Mouse (Mus musculus) liver, postnatal 0 days (tissue): Measurements from ENCODE around the gene Anxa4. TPM values are rescaled to one million over a fixed set of nuclear protein-coding genes. Genes with fewer than 3 reads are reported as not detected.

Source experiments
- ATAC-seq: fragments of 200-750 bp; cut with Nextera tagmentation; 2 replicates; pipeline ENCODE4 v1.8.0; 2017; ENCODE audit warnings: mild to moderate bottlenecking, moderate library complexity
- DNase-seq: peaks from one replicate; pipeline ENCODE4 v3.0.0-alpha.2; 2016
- H3K27ac ChIP-seq: fragments of 300-500 bp; sonication (generic); 2 replicates; pipeline ENCODE4 v1.5.1; 2014; ENCODE audit warnings: antibody characterized with exemption, moderate library complexity, mild to moderate bottlenecking, low read depth
- H3K27me3 ChIP-seq: fragments of 300-500 bp; sonication (generic); 2 replicates; pipeline ENCODE4 v1.6.1; 2014; ENCODE audit warnings: low read length, control low read depth, mixed read lengths; ENCODE audit not compliant: insufficient read depth
- H3K36me3 ChIP-seq: fragments of 300-500 bp; sonication (generic); replicated peaks from 2 replicates; pipeline ENCODE4 v1.6.1; 2014; ENCODE audit warnings: mild to moderate bottlenecking, control low read depth, low read length, moderate library complexity, mixed read lengths; ENCODE audit not compliant: insufficient read depth
- H3K4me1 ChIP-seq: fragments of 300-500 bp; sonication (generic); 2 replicates; pipeline ENCODE4 v1.6.1; 2014; ENCODE audit warnings: antibody characterized with exemption, mild to moderate bottlenecking, control low read depth; ENCODE audit not compliant: insufficient read depth
- H3K4me2 ChIP-seq: fragments of 300-500 bp; sonication (generic); 2 replicates; pipeline ENCODE4 v1.6.1; 2014; ENCODE audit warnings: low read depth, mild to moderate bottlenecking, low read length, moderate library complexity, mixed read lengths
- H3K4me3 ChIP-seq: fragments of 300-500 bp; sonication (generic); 2 replicates; pipeline ENCODE4 v1.5.1; 2014; ENCODE audit warnings: low read depth, low read length
- H3K9ac ChIP-seq: fragments of 300-500 bp; sonication (generic); replicated peaks from 2 replicates; pipeline ENCODE4 v1.6.1; 2014; ENCODE audit warnings: mild to moderate bottlenecking, moderate library complexity
- H3K9me3 ChIP-seq: fragments of 300-500 bp; sonication (generic); 2 replicates; pipeline ENCODE4 v1.6.1; 2016; ENCODE audit warnings: mild to moderate bottlenecking, control low read depth, low read length, mixed read lengths
- CTCF ChIP-seq: sonication (generic); IDR thresholded peaks from 2 replicates; pipeline ENCODE4 v1.5.1; 2016; ENCODE audit warnings: antibody characterized with exemption, low read depth
- EP300 ChIP-seq: IDR thresholded peaks from 2 replicates; pipeline ENCODE4 v1.6.1; 2016; ENCODE audit warnings: antibody characterized with exemption, low read depth, mild to moderate bottlenecking
- WGBS: fragments of 180-500 bp; shearing (Covaris S2); extraction: QIAGEN DNeasy Blood & Tissue Kit; methylation state at CpG from one replicate; pipeline ENCODE4 v1.1.7; 2014; ENCODE audit not compliant: insufficient replicate concordance; 5-methylcytosine and 5-hydroxymethylcytosine counted together
- polyA plus RNA-seq: library from polyadenylated mRNA; unstranded; fragments of >200 nt; fragmentation: Nextera tagmentation; extraction: Ambion mirVana; gene quantifications from 2 replicates; pipeline ENCODE4 v1.2.1, GENCODE M21; 2015

The Anxa4 gene
- polyA plus RNA-seq, 1 experiment from 2014 or later, result 32.7 TPM

DNA sequence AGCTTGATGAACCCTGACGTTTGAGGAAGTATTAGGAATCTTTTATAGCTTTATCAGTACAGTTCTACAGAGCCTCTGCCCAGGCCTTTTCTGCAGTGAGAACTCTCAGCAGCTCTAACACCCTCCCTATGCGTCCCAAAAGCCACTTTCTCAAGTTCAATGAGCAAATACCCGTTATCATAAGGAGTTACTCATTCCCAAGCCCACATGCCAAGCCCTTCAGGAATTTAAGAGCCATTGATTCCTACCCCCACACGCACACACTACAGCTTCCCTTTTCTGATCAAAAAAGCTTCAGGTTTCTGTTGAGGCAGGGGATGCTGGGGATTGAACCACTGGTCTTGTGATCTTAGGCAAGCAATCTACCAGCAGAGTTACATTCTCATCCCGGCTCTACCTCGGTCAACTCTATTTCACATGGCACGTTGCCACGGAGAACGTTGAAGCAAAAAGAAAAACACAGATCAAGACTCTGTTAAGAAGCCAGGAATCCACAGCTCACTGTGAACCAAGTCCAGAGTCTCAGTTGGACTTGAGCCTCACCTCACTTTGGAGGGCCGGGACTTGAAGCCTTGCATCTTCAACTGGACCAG lies 2.9 kb downstream of the Anxa4 start:
- Histone ChIP-seq H3K36me3 (no peaks in the 10 kb centered on the region), H3K4me2 (no peak overlapping the region), H3K4me1 (peaks cover 4% of the 10 kb centered on the region), H3K4me3 (no peak overlapping the region), H3K9ac (no peak overlapping the region), H3K27ac (no peak overlapping the region), H3K9me3 (no peaks in the 10 kb centered on the region), H3K27me3 (peaks cover 4% of the 10 kb centered on the region)
- DNase-seq (no peak), ATAC-seq (no peak)
- 73% methylated on average over 10 of the region's 10 CpGs for WGBS
- no peak for TF ChIP-seq EP300
- TF ChIP-seq CTCF, result no peak

DNA sequence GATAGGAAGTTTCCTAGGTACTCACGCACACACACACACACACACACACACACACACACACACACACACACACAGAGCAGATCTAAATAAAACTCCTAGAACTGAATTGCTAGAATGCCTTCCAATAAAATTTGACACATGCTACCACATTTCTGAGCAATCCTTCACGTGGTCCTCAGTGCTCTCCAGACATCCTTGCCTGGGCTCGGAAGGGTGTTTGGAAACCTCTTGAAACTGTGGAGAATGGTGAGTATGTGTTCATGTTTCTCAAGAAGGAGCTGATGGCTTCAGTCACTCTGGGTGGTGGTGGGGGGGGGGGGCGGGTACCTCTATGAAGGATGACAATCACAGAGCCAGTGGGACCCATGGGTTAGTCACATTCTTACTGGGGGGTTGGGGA lies 5.1 kb downstream of the Anxa4 start:
- no peaks in the 10 kb centered on the region for H3K9me3 ChIP-seq
- H3K4me3 ChIP-seq, result no peak overlapping the region
- TF ChIP-seq EP300 (no peak), CTCF (no peak)
- H3K36me3 ChIP-seq, result no peaks in the 10 kb centered on the region
- H3K27ac ChIP-seq, result no peak overlapping the region
- H3K27me3 ChIP-seq, result peaks cover 4% of the 10 kb centered on the region
- ATAC-seq (no peak), DNase-seq (no peak)
- H3K4me1 ChIP-seq, result peaks cover 4% of the 10 kb centered on the region
- no peak overlapping the region for H3K4me2 ChIP-seq
- WGBS, result 81% methylated on average over 4 of the region's 4 CpGs
- H3K9ac ChIP-seq, result no peak overlapping the region

DNA sequence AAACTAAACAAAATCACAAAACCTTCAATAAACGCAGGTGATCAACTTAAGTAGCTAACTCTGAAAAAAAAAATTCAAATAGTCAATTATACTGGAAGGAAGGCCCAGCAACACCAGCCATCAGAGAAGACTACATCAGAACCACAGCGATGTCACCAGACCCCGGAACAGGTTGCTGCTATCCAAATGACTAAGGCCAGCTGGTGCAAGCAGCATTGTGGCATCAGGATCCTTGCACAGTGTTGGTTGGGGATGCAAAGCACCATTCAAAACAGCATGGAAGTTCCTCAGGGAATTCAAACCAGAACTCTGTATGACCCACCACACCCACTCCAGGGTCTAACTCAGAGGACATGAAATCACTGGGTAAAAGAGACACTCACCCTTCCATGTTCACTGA lies 6.8 kb downstream of the Anxa4 start:
- 90% methylated on average over 3 of the region's 3 CpGs for WGBS

DNA sequence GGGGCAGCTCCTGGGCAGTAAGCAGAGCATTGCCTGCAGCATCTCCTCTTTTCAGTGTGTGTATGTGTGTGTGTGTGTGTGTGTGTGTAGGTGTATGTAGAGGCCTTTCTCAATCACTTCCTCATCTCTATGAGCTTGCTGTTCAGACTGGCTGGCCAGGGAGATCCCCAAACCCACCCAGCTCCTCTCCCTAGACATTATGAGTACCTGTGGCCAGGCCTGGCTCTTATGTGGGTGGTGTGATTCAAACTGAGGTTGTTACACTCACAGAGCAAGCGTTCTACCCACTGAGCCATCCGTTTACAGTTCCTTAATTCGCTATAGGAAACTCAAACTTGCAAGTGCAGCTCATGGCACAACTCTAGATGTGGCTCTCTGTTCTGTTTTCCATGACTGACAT lies 8.6 kb downstream of the Anxa4 start:
- no peak overlapping the region for H3K4me2 ChIP-seq
- ATAC-seq (no peak), DNase-seq (no peak)
- no peaks in the 10 kb centered on the region for H3K27me3 ChIP-seq
- TF ChIP-seq EP300 (no peak), CTCF (no peak)
- H3K9ac ChIP-seq, result no peak overlapping the region
- H3K27ac ChIP-seq, result no peak overlapping the region
- no peaks in the 10 kb centered on the region for H3K4me1 ChIP-seq
- H3K36me3 ChIP-seq, result no peaks in the 10 kb centered on the region
- no peak overlapping the region for H3K4me3 ChIP-seq
- 71% methylated on average over 3 of the region's 3 CpGs for WGBS
- H3K9me3 ChIP-seq, result no peaks in the 10 kb centered on the region

More for the DNA sequence above, 6.8 kb downstream of the Anxa4 start:
- Histone ChIP-seq H3K9me3 (no peaks in the 10 kb centered on the region), H3K9ac (no peak overlapping the region), H3K4me2 (no peak overlapping the region), H3K4me3 (no peak overlapping the region), H3K27ac (no peak overlapping the region), H3K27me3 (no peaks in the 10 kb centered on the region), H3K4me1 (no peaks in the 10 kb centered on the region), H3K36me3 (no peaks in the 10 kb centered on the region)
- ATAC-seq, result no peak
- DNase-seq, result no peak
- no peak for TF ChIP-seq EP300
- no peak for TF ChIP-seq CTCF

DNA sequence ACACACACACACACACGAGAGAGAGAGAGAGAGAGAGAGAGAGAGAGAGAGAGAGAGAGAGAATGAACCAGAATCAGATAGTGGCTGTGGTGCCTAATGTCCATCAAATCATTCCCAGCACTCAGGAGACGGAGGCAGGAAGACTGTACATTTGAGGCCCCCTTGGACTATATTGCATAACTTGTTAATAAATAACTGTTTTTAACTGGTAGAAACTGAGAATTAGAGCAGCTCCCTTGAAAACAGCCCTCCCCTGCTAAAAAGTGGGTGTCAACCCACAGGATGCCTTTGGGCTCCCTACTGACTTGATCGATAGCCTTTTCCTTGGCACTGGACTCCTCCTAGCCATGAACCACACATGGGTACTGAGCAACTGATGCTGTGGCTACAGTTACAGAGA lies 11.0 kb downstream of the Anxa4 start:
- Histone ChIP-seq H3K27ac (no peak overlapping the region), H3K4me2 (no peak overlapping the region), H3K27me3 (no peaks in the 10 kb centered on the region), H3K36me3 (no peaks in the 10 kb centered on the region), H3K9me3 (no peaks in the 10 kb centered on the region), H3K9ac (no peak overlapping the region), H3K4me1 (no peaks in the 10 kb centered on the region), H3K4me3 (no peak overlapping the region)
- no peak for TF ChIP-seq CTCF
- no peak for DNase-seq
- 63% methylated on average over 2 of the region's 3 CpGs for WGBS
- ATAC-seq, result peak; percentile 56; the same call in 1 of the 2 replicates

DNA sequence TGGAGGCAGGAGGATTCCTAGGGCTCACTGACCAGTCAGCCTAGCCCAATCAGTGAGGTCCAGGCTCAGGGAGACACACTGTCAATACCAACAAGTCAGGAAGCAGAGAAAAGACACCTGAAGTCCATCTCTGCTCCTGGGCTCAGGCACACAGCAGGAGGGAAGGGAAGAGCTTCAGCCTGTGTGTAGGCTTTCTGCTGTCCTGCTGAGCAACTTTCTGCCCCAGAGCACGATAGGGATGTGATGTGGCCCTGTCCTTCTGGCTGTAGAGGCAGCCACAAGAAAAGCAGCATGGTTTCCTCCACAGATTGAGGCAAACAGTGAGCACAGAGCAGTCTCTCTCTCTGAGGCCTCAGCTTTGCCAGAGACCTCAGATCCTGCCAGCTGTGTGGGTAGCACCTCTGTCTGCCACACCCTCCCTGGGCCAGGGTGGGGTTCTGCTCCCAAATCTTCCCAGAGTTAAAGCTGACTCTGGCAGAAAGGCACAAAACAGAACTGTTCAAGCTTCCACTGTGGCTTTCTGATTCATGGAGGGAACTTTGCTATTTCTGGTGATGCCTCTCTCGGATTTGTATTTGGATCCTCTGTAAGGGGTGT lies 11.9 kb downstream of the Anxa4 start:
- no peak overlapping the region for H3K27ac ChIP-seq
- no peaks in the 10 kb centered on the region for H3K27me3 ChIP-seq
- no peak for TF ChIP-seq CTCF
- TF ChIP-seq EP300, result no peak
- ATAC-seq, result no peak
- H3K4me2 ChIP-seq, result no peak overlapping the region
- DNase-seq, result no peak
- no peaks in the 10 kb centered on the region for H3K9me3 ChIP-seq
- no peak overlapping the region for H3K9ac ChIP-seq
- H3K4me1 ChIP-seq, result no peaks in the 10 kb centered on the region
- no peak overlapping the region for H3K4me3 ChIP-seq
- WGBS, result 50% methylated on average over 2 of the region's 2 CpGs
- H3K36me3 ChIP-seq, result no peaks in the 10 kb centered on the region
